Mouse (Mus musculus) E14TG2a.4 (cell line): ENCODE measurements around the gene Nbeal2.

ENCODE experiments used
- CTCF ChIP-seq: conservative IDR thresholded peaks from 2 replicates; pipeline ENCODE4 v1.5.1; 2014; ENCODE audit warnings: low read length
- NANOG ChIP-seq: IDR thresholded peaks from 2 replicates; pipeline ENCODE4 v1.6.1; 2014; ENCODE audit warnings: borderline replicate concordance, low read length, mixed read lengths

DNA sequence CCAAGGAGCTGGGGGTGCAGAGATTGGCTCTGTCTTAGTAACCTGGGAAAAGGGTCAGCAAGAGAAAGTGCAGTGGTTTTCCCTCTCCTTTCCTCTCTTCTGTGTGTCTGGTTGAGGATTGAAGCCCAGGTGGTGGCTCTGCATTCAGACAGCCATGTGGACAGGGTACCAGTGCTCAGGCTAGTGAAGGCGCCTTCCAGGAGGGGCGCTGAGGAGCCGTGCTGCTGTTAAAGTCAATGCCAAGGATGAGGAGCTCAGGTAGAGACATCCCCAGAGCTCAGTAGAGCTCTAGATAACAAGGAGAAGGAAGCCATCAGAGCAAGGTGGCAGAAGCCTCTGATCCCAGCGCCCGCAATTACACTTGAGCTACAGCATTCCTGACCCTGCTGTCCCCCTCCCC, 33.1 kb upstream of the Nbeal2 start:
- TF ChIP-seq CTCF (no peak), NANOG (no peak)
